Mouse (Mus musculus) R1 (cell line): ENCODE measurements around the gene D17Wsu92e.

Experiments used
- DNase-seq: peaks from one replicate; pipeline ENCODE4 v3.0.0-alpha.2; 2018; ENCODE audit warnings: low read depth, low spot score

D17Wsu92e gene

GRCm38 (mm10) chr17:27746446-27746845 is 74.0 kb downstream of the D17Wsu92e start:
- DNase-seq, result no peak

GRCm38 (mm10) chr17:27740961-27741360 is 79.5 kb downstream of the D17Wsu92e start:
- no peak for DNase-seq

GRCm38 (mm10) chr17:27734344-27735073 is 85.9 kb downstream of the D17Wsu92e start:
- DNase-seq, result no peak

- no peak for DNase-seq
Measured at GRCm38 (mm10) chr17:27732694-27733093, 87.8 kb downstream of the D17Wsu92e start.

GRCm38 (mm10) chr17:27732152-27732551 is 88.3 kb downstream of the D17Wsu92e start:
- no peak for DNase-seq

GRCm38 (mm10) chr17:27728770-27729169 is 91.7 kb downstream of the D17Wsu92e start, which contains the start of gene Spdef:
Gene Spdef, minus strand, starts transcription at chr17:27728955.
- DNase-seq, result no peak

GRCm38 (mm10) chr17:27726527-27726926 is 93.9 kb downstream of the D17Wsu92e start:
- DNase-seq, result no peak

- no peak for DNase-seq
Measured at GRCm38 (mm10) chr17:27725412-27725811, 95.0 kb downstream of the D17Wsu92e start.

- no peak for DNase-seq
Measured at GRCm38 (mm10) chr17:27725011-27725410, 95.4 kb downstream of the D17Wsu92e start.

- DNase-seq, result peak; percentile 43
Measured at GRCm38 (mm10) chr17:27724327-27724726, 96.1 kb downstream of the D17Wsu92e start.

GRCm38 (mm10) chr17:27721125-27721664 is 99.3 kb downstream of the D17Wsu92e start:
- DNase-seq, result no peak

GRCm38 (mm10) chr17:27720326-27720725 is 100.1 kb downstream of the D17Wsu92e start:
- DNase-seq, result no peak

GRCm38 (mm10) chr17:27719663-27720062 is 100.8 kb downstream of the D17Wsu92e start:
- DNase-seq, result no peak

- peak; percentile 60 for DNase-seq
Measured at GRCm38 (mm10) chr17:27718250-27718649, 102.2 kb downstream of the D17Wsu92e start.

GRCm38 (mm10) chr17:27716804-27717203 is 103.6 kb downstream of the D17Wsu92e start:
- DNase-seq, result peak; percentile 91

- no peak for DNase-seq
Measured at GRCm38 (mm10) chr17:27712832-27713231, 107.6 kb downstream of the D17Wsu92e start.

- no peak for DNase-seq
Measured at GRCm38 (mm10) chr17:27709650-27710049, 110.8 kb downstream of the D17Wsu92e start.

- peak; percentile 96 for DNase-seq
Measured at GRCm38 (mm10) chr17:27707954-27708661, 112.3 kb downstream of the D17Wsu92e start.

- peak; percentile 82 for DNase-seq
Measured at GRCm38 (mm10) chr17:27705661-27706060, 114.8 kb downstream of the D17Wsu92e start.

GRCm38 (mm10) chr17:27703961-27704621 is 116.4 kb downstream of the D17Wsu92e start:
- DNase-seq, result peak; percentile 97

GRCm38 (mm10) chr17:27702518-27702917 is 117.9 kb downstream of the D17Wsu92e start:
- DNase-seq, result peak; percentile 69

- DNase-seq, result peak; percentile 29
Measured at GRCm38 (mm10) chr17:27701856-27702255, 118.6 kb downstream of the D17Wsu92e start.
